11 mouse cellular contexts compared by ENCODE assay signal in the genomic region with DNA sequence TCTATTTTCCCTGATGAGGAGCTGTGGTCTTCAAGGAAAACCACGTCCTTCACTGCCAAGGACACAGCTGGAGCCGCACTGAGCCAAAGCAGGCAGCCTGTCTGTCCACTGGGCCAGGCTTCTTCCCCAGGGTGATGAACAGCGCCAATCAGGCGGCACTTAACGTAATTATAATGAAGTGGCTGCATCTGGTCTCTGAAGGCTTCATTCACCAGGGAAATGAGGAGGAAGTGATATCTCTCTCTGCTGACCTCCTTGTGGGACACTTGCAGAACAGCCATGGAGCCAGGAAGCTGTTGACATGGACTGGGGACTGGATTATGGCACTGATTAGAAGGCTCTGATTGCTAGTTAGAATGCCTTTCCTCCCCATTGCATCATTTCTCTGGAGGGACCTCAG.
DNase-seq lines count a peak whose midpoint lies in the region; ATAC-seq and TF ChIP-seq lines count a peak whose summit lies in the region.
"Had no signal": no experiment of that assay in that cellular context is flagged by ENCODE, and none has a peak within 500 bp of the region (broad histone marks: within the 10 kb centered on the region; RNA-seq: fewer than 3 reads in every experiment).

No protein-coding gene starts in this region.

- DNase-seq in stomach, postnatal 0 days (ENCODE audit: low spot score) = no peak
- peak; percentile 29 for DNase-seq in heart, postnatal 25 days (ENCODE audit: low spot score)
- DNase-seq in thymus, postnatal 0 days (ENCODE audit: low spot score) = no peak
- no peak for DNase-seq in urinary bladder, adult 18-20 months (ENCODE audit: low spot score in 2 of 2)
- DNase-seq in midbrain, embryonic 11.5 days (ENCODE audit: low spot score, missing footprints) = no peak
- DNase-seq: thymus, adult 2 months had no signal

- no peak overlapping the region for H3K4me3 ChIP-seq in forebrain, embryonic 16.5 days (replicated peaks; ENCODE audit: low read length)
- H3K4me3 ChIP-seq in forebrain, embryonic 12.5 days (replicated peaks) = no peak overlapping the region
- H3K4me3 ChIP-seq in stomach, embryonic 14.5 days (ENCODE audit: low read depth, low read length) = no peak overlapping the region
- no peak overlapping the region for H3K4me3 ChIP-seq in stomach, postnatal 0 days (ENCODE audit: low read depth, low read length)
- no peak overlapping the region for H3K4me3 ChIP-seq in midbrain, embryonic 11.5 days (ENCODE audit: low read depth, low read length)
- H3K4me3 ChIP-seq: erythroblast, embryonic 14.5 days had no signal

- 0 out of 2 replicates have a peak, but pooled peaks have one; percentile 31 for ATAC-seq in forebrain, embryonic 16.5 days
- no peak for ATAC-seq in forebrain, embryonic 12.5 days (ENCODE audit: low FRiP score)
- peak; percentile 37; the same call in 1 of the 2 replicates for ATAC-seq in stomach, embryonic 14.5 days (ENCODE audit: insufficient number of reproducible peaks, insufficient read depth, low FRiP score, low read depth)
- no peak for ATAC-seq in stomach, postnatal 0 days (ENCODE audit: low FRiP score, low TSS enrichment)
- ATAC-seq in midbrain, embryonic 11.5 days (ENCODE audit: low FRiP score) = no peak
- ATAC-seq: inflammation-experienced regulatory T-cells, adult 6 months had no signal

- no peak overlapping the region for H3K27ac ChIP-seq in forebrain, embryonic 16.5 days (ENCODE audit: low read length)
- no peak overlapping the region for H3K27ac ChIP-seq in forebrain, embryonic 12.5 days
- H3K27ac ChIP-seq in stomach, embryonic 14.5 days (ENCODE audit: low read length) = no peak overlapping the region
- H3K27ac ChIP-seq in stomach, postnatal 0 days (replicated peaks) = no peak overlapping the region
- H3K27ac ChIP-seq in midbrain, embryonic 11.5 days (ENCODE audit: low read depth, low read length) = no peak overlapping the region

- H3K27me3 ChIP-seq in forebrain, embryonic 16.5 days (replicated peaks; ENCODE audit: control insufficient read depth, insufficient read depth, low read length) = no peaks in the 10 kb centered on the region
- no peaks in the 10 kb centered on the region for H3K27me3 ChIP-seq in forebrain, embryonic 12.5 days
- H3K27me3 ChIP-seq in stomach, embryonic 14.5 days (ENCODE audit: control insufficient read depth, insufficient read depth, low read length) = no peaks in the 10 kb centered on the region
- H3K27me3 ChIP-seq in stomach, postnatal 0 days (ENCODE audit: control insufficient read depth, insufficient read depth, low read length) = no peaks in the 10 kb centered on the region
- no peaks in the 10 kb centered on the region for H3K27me3 ChIP-seq in midbrain, embryonic 11.5 days (ENCODE audit: control insufficient read depth, insufficient read depth, low read length)

- H3K4me2 ChIP-seq in forebrain, embryonic 16.5 days (ENCODE audit: low read length) = no peak overlapping the region
- H3K4me2 ChIP-seq in forebrain, embryonic 12.5 days = no peak overlapping the region
- H3K4me2 ChIP-seq in stomach, embryonic 14.5 days (replicated peaks; ENCODE audit: low read depth, low read length) = no peak overlapping the region
- H3K4me2 ChIP-seq in stomach, postnatal 0 days (replicated peaks; ENCODE audit: low read depth) = no peak overlapping the region
- H3K4me2 ChIP-seq in midbrain, embryonic 11.5 days = no peak overlapping the region

- no peaks in the 10 kb centered on the region for H3K36me3 ChIP-seq in forebrain, embryonic 16.5 days (ENCODE audit: control insufficient read depth, insufficient read depth)
- no peaks in the 10 kb centered on the region for H3K36me3 ChIP-seq in forebrain, embryonic 12.5 days (replicated peaks)
- no peaks in the 10 kb centered on the region for H3K36me3 ChIP-seq in stomach, embryonic 14.5 days (ENCODE audit: control insufficient read depth, insufficient read depth, low read length)
- H3K36me3 ChIP-seq in stomach, postnatal 0 days (ENCODE audit: control insufficient read depth, insufficient read depth, low read length) = no peaks in the 10 kb centered on the region
- no peaks in the 10 kb centered on the region for H3K36me3 ChIP-seq in midbrain, embryonic 11.5 days (ENCODE audit: control insufficient read depth, insufficient read depth, low read length)

- H3K9ac ChIP-seq in forebrain, embryonic 16.5 days (replicated peaks; ENCODE audit: low read depth, low read length) = no peak overlapping the region
- H3K9ac ChIP-seq in forebrain, embryonic 12.5 days = no peak overlapping the region
- H3K9ac ChIP-seq in stomach, embryonic 14.5 days (replicated peaks; ENCODE audit: low read depth, low read length) = no peak overlapping the region
- H3K9ac ChIP-seq in stomach, postnatal 0 days (ENCODE audit: low read length) = no peak overlapping the region
- no peak overlapping the region for H3K9ac ChIP-seq in midbrain, embryonic 11.5 days (ENCODE audit: low read length)

- no peaks in the 10 kb centered on the region for H3K4me1 ChIP-seq in forebrain, embryonic 16.5 days (replicated peaks; ENCODE audit: control insufficient read depth, insufficient read depth, low read length)
- H3K4me1 ChIP-seq in forebrain, embryonic 12.5 days = peaks cover 10% of the 10 kb centered on the region
- H3K4me1 ChIP-seq in stomach, embryonic 14.5 days (ENCODE audit: control insufficient read depth, insufficient read depth, low read length) = no peaks in the 10 kb centered on the region
- H3K4me1 ChIP-seq in stomach, postnatal 0 days (replicated peaks; ENCODE audit: control insufficient read depth, insufficient read depth) = no peaks in the 10 kb centered on the region
- no peaks in the 10 kb centered on the region for H3K4me1 ChIP-seq in midbrain, embryonic 11.5 days (ENCODE audit: control insufficient read depth, insufficient read depth, low read length)

- TF ChIP-seq CTCF in stomach, postnatal 0 days (IDR thresholded peaks at IDR 0.05; ENCODE audit: low read depth) = no peak

- intact Hi-C loops in heart, postnatal 25 days (cut with DNase I) = no loop called here

- 57% methylated on average over 5 of the region's 5 CpGs for WGBS in forebrain, embryonic 16.5 days
- WGBS in forebrain, embryonic 12.5 days = 66% methylated on average over 5 of the region's 5 CpGs
- WGBS in stomach, embryonic 14.5 days = 82% methylated on average over 5 of the region's 5 CpGs
- 82% methylated on average over 5 of the region's 5 CpGs for WGBS in stomach, postnatal 0 days
- WGBS in midbrain, embryonic 11.5 days = 73% methylated on average over 5 of the region's 5 CpGs

- TF ChIP-seq EP300 in stomach, postnatal 0 days (optimal IDR thresholded peaks at IDR 0.05) = no peak

- no peaks in the 10 kb centered on the region for H3K9me3 ChIP-seq in forebrain, embryonic 16.5 days (ENCODE audit: control insufficient read depth, low read length)
- no peaks in the 10 kb centered on the region for H3K9me3 ChIP-seq in forebrain, embryonic 12.5 days
- H3K9me3 ChIP-seq in stomach, embryonic 14.5 days (ENCODE audit: control insufficient read depth, low read depth, low read length) = no peaks in the 10 kb centered on the region
- H3K9me3 ChIP-seq in stomach, postnatal 0 days (ENCODE audit: control insufficient read depth, low read length) = no peaks in the 10 kb centered on the region
- no peaks in the 10 kb centered on the region for H3K9me3 ChIP-seq in midbrain, embryonic 11.5 days (ENCODE audit: control insufficient read depth, low read length)

Comparison
In these comparisons a context has a peak if more than half of its experiments do, and no peak if none do; other contexts are left out.
1. ATAC-seq: peak in forebrain, embryonic 16.5 days (single experiment) and stomach, embryonic 14.5 days (single experiment); none in forebrain, embryonic 12.5 days (single experiment), stomach, postnatal 0 days (single experiment) and midbrain, embryonic 11.5 days (single experiment).